Mouse (Mus musculus) Patski (cell line): ENCODE measurements around the gene Nelfe. TPM values are rescaled to one million over a fixed set of nuclear protein-coding genes. Genes with fewer than 3 reads are reported as not detected.

Source experiments
- ATAC-seq: fragments of 100-300 bp; one replicate; pipeline ENCODE4 v1.8.0; 2021
- CTCF ChIA-PET: fragments of 350-600 bp; sonication (Branson Sonifier 250); formaldehyde crosslinking; loops from one replicate; lab custom pipeline; 2022; ENCODE audit warnings: inconsistent platforms; lab: Charles Lee
- POLR2A ChIA-PET: fragments of 350-600 bp; sonication (Branson Sonifier 250); formaldehyde crosslinking; loops from one replicate; lab custom pipeline; 2022; ENCODE audit warnings: antibody characterized with exemption, inconsistent platforms; lab: Charles Lee
- DNase-seq: peaks from one replicate; pipeline ENCODE4 v3.0.0-alpha.2; 2011; ENCODE audit warnings: low read depth, low spot score
- H3K27me3 ChIP-seq: fragments of 371-371 bp; one replicate; pipeline ENCODE4 v1.5.1; 2021
- CTCF ChIP-seq: fragments of 100-300 bp; IDR thresholded peaks from one replicate; pipeline ENCODE4 v1.5.1; 2021
- in situ Hi-C: fragments of 300-500 bp; cut with MboI; formaldehyde crosslinking; loops from 3 replicates; pipeline ENCODE4 v1.11.1; 2018; ENCODE audit warnings: low pct_unique_long_range_greater_than_20kb, mixed read lengths
- polyA plus RNA-seq: library from polyadenylated mRNA; unstranded; gene quantifications from one replicate; pipeline ENCODE4 v1.2.3, GENCODE M21; 2021

Nelfe gene
- polyA plus RNA-seq, 1 experiment from 2014 or later, result 73.2 TPM

DNA sequence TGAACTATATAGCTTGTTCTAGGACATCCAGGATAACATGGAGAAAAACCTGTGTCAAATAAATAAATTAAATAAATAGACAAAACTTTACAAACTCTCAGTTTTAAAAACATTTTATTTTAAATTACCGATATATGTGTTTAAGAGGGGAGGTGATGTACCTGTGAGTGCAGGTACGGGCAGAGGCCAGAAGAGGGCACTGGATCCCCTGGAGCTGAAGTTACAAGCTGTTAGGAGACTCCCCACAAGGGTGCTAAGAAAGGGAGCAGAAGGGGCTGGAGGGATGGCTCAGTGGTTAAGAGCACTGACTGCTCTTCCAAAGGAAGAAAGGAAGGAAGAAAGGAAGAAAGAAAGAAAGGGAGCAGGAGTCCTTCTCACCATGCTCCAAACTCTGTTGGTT is 41.2 kb downstream of the Nelfe start:
- TF ChIP-seq CTCF, result no peak
- no peaks in the 10 kb centered on the region for H3K27me3 ChIP-seq
- CTCF ChIA-PET, result interaction anchor here (0.9 kb wide), 1 partner anchor 35 kb away, joined by 4 read pairs; no protein-coding TSS in a partner anchor
- DNase-seq (no peak), ATAC-seq (no peak)
- in situ Hi-C loops, result loop anchor here (5.0 kb wide), 1 partner anchor 34 kb away; no protein-coding TSS in a partner anchor
- POLR2A ChIA-PET, result interaction anchor here (0.6 kb wide), 1 partner anchor 34 kb away, joined by 3 read pairs; no protein-coding TSS in a partner anchor

DNA sequence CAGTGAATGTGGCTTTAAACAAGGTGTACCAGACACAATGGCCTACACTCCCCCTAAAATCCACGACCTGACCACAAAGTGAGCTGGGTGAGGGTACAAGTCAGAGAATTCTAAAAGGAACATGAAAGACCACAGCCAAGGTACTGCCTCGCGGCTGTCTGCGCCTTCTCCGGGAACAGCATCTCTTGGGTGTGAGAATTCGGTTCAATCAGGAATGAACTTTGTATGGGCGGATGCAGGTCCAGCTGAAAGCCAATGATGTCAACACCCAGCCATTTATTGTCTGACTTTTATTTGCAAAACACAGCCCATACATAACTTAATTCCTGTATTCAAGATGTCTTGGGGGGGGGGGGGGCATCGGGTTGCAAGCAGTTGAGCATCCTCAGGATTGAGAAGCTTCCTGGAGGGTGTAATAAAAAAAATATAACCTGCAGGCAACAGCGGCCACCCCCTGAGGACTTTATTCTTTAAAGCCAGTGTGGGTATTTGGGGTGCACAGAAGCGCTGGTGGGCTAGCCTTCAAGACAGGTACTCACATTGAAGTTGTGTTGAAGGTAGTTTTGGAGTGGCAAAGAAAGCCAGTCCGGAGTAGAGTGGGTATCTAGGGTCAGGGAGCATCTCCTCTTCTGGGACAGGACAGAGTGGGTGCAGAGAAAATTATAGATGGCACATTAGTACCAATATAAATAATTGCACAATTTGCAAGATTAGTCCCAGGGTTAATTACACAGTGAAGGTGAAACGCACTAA is 43.1 kb downstream of the Nelfe start:
- no peak for ATAC-seq
- TF ChIP-seq CTCF, result no peak
- DNase-seq, result no peak
- CTCF ChIA-PET, result interaction anchor here (1.7 kb wide), 1 partner anchor 37 kb away, joined by 5 read pairs; no protein-coding TSS in a partner anchor
- no peaks in the 10 kb centered on the region for H3K27me3 ChIP-seq
- POLR2A ChIA-PET, result interaction anchor here (0.9 kb wide), 1 partner anchor 9 kb away, joined by 4 read pairs; no protein-coding TSS in a partner anchor
- in situ Hi-C loops, result loop anchor here (5.0 kb wide), 1 partner anchor 36 kb away; no protein-coding TSS in a partner anchor

DNA sequence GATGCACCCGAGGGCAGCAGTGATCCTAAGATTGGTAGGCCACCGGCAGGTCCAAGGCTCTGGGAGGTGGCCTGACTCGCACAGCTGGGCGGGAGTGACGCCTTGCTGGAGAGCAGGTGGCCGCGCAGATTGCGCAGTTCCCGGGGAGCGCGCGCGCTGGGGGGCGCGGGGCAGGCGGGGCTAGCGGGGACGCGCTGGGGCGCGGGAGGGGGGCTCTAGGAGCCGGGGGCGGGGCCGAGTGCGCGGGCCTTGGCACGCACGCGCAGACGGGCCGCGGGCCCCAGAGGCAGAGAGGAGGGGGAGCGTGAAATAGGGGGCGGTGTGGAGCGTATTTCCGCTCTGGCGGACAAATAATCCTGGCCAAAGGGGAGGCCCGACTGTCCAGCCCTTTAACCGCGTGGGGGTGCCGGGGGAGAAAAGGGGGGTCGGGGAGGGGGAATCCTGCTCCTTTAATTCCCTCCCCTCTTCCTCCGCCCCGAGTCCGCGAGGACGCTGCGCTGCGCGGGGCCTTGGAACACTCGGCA is 43.9 kb downstream of the Nelfe start:
- no peak for TF ChIP-seq CTCF
- ATAC-seq (peak; percentile 40), DNase-seq (peak; percentile 75)
- POLR2A ChIA-PET, result interaction anchor here (0.9 kb wide), 1 partner anchor 10 kb away, joined by 4 read pairs; no protein-coding TSS in a partner anchor
- no peaks in the 10 kb centered on the region for H3K27me3 ChIP-seq
- CTCF ChIA-PET, result interaction anchor here (1.7 kb wide), 1 partner anchor 38 kb away, joined by 5 read pairs; no protein-coding TSS in a partner anchor
- in situ Hi-C loops, result loop anchor here (5.0 kb wide), 1 partner anchor 37 kb away; no protein-coding TSS in a partner anchor

DNA sequence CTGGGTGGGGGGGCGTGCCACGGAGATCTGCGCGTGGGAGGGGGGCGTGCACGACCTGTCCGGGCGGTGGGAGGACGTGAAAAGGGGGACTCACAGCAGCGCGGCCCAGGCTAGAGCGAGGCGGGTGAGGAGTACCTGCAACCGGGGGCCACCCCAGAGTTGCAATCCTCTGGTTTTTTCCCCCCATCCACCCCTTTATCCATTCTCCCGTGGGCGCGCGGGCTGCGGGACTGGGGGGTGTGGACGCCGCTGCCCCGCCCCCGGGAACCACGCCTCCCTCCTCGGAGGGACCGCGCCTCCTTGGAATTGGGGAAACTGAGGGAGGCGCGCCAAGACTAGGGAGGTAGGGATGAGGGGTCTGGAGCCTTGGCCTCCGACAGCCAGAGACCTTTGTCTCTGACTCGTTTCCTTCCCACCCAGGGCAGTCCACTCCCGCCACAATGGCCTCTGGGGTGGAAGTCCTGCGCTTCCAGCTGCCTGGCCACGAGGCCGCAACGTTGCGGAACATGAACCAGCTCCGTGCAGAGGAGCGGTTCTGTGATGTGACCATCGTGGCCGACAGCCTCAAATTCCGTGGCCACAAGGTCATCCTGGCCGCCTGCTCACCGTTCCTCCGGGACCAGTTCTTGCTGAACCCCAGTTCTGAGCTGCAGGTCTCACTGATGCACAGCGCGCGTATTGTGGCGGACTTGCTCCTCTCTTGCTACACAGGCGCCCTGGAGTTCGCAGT is 44.8 kb downstream of the Nelfe start:
- POLR2A ChIA-PET, result no interaction called here
- no peak for TF ChIP-seq CTCF
- CTCF ChIA-PET, result interaction anchor here (1.1 kb wide), 1 partner anchor 39 kb away, joined by 5 read pairs; no protein-coding TSS in a partner anchor
- DNase-seq, result no peak
- ATAC-seq, result no peak
- H3K27me3 ChIP-seq, result no peaks in the 10 kb centered on the region
- in situ Hi-C loops, result loop anchor here (5.0 kb wide), 1 partner anchor 38 kb away; no protein-coding TSS in a partner anchor

DNA sequence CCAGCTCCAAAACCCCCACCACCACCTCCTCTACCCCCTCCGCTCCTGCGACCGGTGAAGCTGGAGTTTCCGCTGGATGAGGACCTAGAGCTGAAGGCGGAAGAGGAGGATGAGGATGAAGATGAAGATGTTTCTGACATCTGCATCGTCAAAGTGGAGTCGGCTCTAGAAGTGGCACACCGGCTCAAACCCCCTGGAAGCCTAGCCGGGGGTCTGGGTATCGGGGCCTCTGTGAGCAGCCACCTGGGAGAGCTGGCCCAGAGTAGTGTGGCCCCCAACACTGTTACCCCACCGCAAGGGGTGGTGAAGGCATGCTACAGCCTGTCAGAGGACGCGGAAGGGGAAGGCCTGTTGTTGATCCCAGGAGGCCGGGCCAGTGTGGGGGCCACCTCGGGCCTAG is 45.5 kb downstream of the Nelfe start:
- in situ Hi-C loops, result no loop called here
- H3K27me3 ChIP-seq, result no peaks in the 10 kb centered on the region
- no peak for TF ChIP-seq CTCF
- DNase-seq (no peak), ATAC-seq (no peak)
- POLR2A ChIA-PET, result no interaction called here
- CTCF ChIA-PET, result interaction anchor here (1.1 kb wide), 1 partner anchor 40 kb away, joined by 5 read pairs; no protein-coding TSS in a partner anchor

DNA sequence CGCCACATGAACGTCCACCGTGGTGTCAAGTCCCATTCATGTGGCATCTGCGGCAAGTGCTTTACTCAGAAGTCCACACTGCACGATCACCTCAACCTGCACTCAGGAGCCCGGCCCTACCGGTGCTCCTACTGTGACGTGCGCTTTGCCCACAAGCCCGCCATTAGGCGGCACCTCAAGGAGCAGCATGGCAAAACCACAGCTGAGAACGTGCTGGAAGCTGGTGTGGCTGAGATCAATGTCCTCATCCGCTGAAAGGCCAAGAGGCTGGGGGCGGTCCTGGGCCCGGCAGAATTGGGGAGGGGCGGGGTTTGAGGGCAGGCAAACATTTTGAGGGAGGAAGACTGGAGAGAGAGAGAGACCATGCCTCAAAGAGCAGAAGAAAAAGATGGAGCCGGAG is 46.2 kb downstream of the Nelfe start:
- in situ Hi-C loops, result no loop called here
- ChIA-PET POLR2A (no interaction called here), CTCF (interaction anchor here (1.4 kb wide), 1 partner anchor 28 kb away, joined by 3 read pairs; no protein-coding TSS in a partner anchor)
- TF ChIP-seq CTCF, result no peak
- ATAC-seq (no peak), DNase-seq (no peak)
- H3K27me3 ChIP-seq, result no peaks in the 10 kb centered on the region

DNA sequence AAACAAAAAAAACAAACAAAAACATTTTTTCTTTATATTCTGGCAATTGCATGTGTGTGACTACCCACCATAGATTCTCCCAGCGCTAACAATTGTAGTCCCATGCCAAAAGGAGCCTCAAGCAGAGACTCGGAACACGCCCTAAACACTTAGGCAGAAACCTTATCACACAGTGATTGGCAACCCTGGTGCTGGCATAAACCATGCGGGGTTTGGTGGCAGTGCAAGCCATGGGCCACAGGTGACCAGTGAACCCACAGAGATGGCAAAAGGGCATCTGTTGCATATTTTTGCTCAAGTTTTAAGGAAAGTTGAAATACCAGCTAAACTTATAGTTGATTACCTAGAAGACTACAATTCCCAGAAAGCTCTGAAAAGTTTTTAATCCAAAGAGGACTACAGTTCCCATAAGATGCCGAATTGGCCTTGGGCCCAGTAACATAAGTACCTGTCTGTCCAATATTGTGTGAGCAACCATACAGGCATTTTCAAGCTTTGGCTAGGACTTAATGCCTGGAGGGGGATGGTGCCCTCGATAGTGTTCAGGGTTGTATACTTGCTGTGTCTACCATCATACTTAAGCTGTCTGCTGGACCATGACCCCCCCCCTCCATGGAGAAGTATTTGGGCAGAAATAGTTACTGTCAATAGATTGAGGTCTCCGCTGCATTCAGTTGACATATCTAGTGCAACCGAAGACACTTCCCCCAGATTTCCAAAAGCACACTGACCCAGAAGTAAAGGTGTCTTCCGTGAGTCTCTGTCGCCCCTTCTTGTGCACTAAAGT is 47.4 kb downstream of the Nelfe start:
- TF ChIP-seq CTCF, result no peak
- ChIA-PET CTCF (interaction anchor here (1.4 kb wide), 1 partner anchor 26 kb away, joined by 3 read pairs; no protein-coding TSS in a partner anchor), POLR2A (interaction anchor here (0.5 to 0.7 kb wide), 4 partner anchors 16 to 318 kb away, joined by 3 to 12 read pairs (median 4); partner anchors contain the start of gene Gm20547)
- ATAC-seq (no peak), DNase-seq (no peak)
- in situ Hi-C loops, result no loop called here
- no peaks in the 10 kb centered on the region for H3K27me3 ChIP-seq

DNA sequence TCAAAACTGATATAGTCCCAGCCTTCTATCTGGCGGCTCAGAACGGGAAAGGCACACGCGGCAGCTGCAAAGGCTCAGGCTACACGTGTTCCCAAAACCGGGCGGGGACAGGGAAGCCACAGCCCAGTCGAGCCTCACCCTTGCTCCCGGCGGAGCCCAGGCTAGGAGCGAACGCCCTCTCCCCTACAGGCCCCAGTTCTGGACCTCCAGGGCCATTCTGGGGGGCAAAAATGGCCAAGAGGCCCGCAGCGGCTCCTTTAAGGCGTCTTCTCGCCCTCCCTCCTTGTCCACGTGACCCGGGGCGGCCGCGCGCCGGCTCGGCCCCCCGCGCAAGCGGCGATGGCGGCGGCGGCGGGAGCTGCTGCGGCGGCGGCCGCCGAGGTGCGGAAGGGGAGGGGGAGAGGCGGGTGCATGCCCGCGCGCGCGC is 48.0 kb downstream of the Nelfe start, which contains the start of the genes C2 and Ehmt2:
TSS of gene C2 (minus strand) at position 106 of the 427 bp plus-strand sequence.
TSS of gene Ehmt2 (plus strand) at position 310 of the 427 bp plus-strand sequence.
- in situ Hi-C loops, result no loop called here
- CTCF ChIA-PET, result no interaction called here

DNA sequence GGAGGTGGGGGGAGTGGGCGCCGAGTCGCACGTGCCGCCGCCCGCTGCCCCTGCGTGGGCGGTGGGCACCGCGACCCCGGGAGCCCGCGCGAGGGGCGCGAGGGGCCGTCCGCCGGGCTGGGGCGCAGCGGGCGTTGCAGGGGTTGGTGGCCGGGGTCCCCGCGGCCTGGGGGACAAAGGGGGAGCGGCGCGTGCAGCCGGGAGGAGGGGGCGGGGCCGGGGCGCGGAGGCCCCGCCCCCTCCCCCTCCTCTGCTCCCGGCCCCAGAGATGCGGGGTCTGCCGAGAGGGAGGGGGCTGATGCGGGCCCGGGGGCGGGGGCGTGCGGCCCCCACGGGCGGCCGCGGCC is 48.5 kb downstream of the Nelfe start:
- no peak for DNase-seq
- TF ChIP-seq CTCF, result no peak
- no peaks in the 10 kb centered on the region for H3K27me3 ChIP-seq
- POLR2A ChIA-PET, result interaction anchor here (1.3 kb wide), 1 partner anchor 43 kb away, joined by 3 read pairs; no protein-coding TSS in a partner anchor
- ATAC-seq, result no peak
- in situ Hi-C loops, result no loop called here
- CTCF ChIA-PET, result interaction anchor here (1.3 kb wide), 1 partner anchor 42 kb away, joined by 3 read pairs; no protein-coding TSS in a partner anchor

More for the DNA sequence above, 48.0 kb downstream of the Nelfe start, which contains the start of the genes C2 and Ehmt2:
- no peaks in the 10 kb centered on the region for H3K27me3 ChIP-seq
- DNase-seq (no peak), ATAC-seq (peak; percentile 32)
- POLR2A ChIA-PET, result interaction anchor here (0.5 to 0.7 kb wide), 3 partner anchors 17 to 227 kb away, joined by 3 to 12 read pairs (median 4); partner anchors contain the start of gene Gm20547
- TF ChIP-seq CTCF, result no peak
